8 mouse cellular contexts compared by ENCODE assay signal in the genomic region with DNA sequence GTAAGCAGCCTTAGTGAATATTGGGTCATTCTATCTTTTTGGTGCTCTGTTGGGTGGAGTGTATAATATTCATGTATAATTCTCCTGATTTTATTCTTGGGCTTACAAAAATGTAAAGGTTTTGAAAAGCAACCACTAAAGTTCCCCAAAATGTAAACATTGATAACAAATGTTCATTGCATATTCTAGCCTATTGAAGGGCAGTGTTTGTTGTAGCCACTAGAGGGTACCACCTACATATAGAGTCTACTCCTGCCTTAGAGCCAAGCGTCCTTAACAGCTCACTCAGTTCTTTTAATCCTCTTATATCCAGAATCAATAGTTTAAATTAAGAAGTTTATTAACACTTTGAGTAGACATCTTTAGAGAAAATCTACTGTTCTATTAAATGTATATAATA.
A peak's percentile ranks its signal among the peaks of the same experiment; 100 is the strongest.
DNase-seq lines count a peak whose midpoint lies in the region; ATAC-seq and TF ChIP-seq lines count a peak whose summit lies in the region.
"Had no signal": no experiment of that assay in that cellular context is flagged by ENCODE, and none has a peak within 500 bp of the region (broad histone marks: within the 10 kb centered on the region; RNA-seq: fewer than 3 reads in every experiment).

No protein-coding gene starts in this region.

- DNase-seq in hindbrain, embryonic 11.5 days (ENCODE audit: low spot score): peak; percentile 28
- no peak for DNase-seq in hindbrain, embryonic 10.5 days (ENCODE audit: low spot score)
- DNase-seq in CH12.LX (ENCODE audit: extremely low read depth) (peak; percentile 8), ZHBTc4 (ENCODE audit: low read depth, low spot score) (peak; percentile 11)
- DNase-seq in limb, embryonic 14.5 days (ENCODE audit: low spot score): peak; percentile 63
- DNase-seq in kidney, postnatal 25 days: no peak
- DNase-seq: kidney, adult 11 months had no signal

- H3K9ac ChIP-seq in hindbrain, embryonic 11.5 days (ENCODE audit: low read depth, low read length): no peak overlapping the region
- no peak overlapping the region for H3K9ac ChIP-seq in CH12.LX (ENCODE audit: insufficient read depth, low read depth)
- H3K9ac ChIP-seq in limb, embryonic 14.5 days (ENCODE audit: low read depth, low read length, severe bottlenecking): no peak overlapping the region

- no peak overlapping the region for H3K4me3 ChIP-seq in hindbrain, embryonic 11.5 days (ENCODE audit: low read depth, low read length)
- H3K4me3 ChIP-seq in hindbrain, embryonic 10.5 days: no peak overlapping the region
- no peak overlapping the region for H3K4me3 ChIP-seq in CH12.LX (replicated peaks in 1 of 3; ENCODE audit: low read depth in 2 of 3, low read length in 2 of 3, poor library complexity in 1 of 3)
- H3K4me3 ChIP-seq in limb, embryonic 14.5 days (replicated peaks; ENCODE audit: low read length): no peak overlapping the region

- H3K36me3 ChIP-seq in hindbrain, embryonic 11.5 days (ENCODE audit: control insufficient read depth, insufficient read depth, low read length): no peaks in the 10 kb centered on the region
- no peaks in the 10 kb centered on the region for H3K36me3 ChIP-seq in hindbrain, embryonic 10.5 days
- H3K36me3 ChIP-seq in CH12.LX (replicated peaks in 1 of 2; ENCODE audit: control insufficient read depth in 1 of 2, insufficient read depth in 1 of 2, low read length in 1 of 2): no peaks in the 10 kb centered on the region
- no peaks in the 10 kb centered on the region for H3K36me3 ChIP-seq in limb, embryonic 14.5 days (ENCODE audit: control insufficient read depth, insufficient read depth, low read length)

- in situ Hi-C loops in CH12.LX (cut with MboI; ENCODE audit: low pct_ligation_motif_present, low pct_unique_long_range_greater_than_20kb, low sequenced_read_pairs): no loop called here

- TF ChIP-seq CTCF in CH12.LX (conservative IDR thresholded peaks at IDR 0.05 in 1 of 2, IDR thresholded peaks at IDR 0.05 in 1 of 2; ENCODE audit: low read depth in 2 of 2, low read length in 2 of 2): peak in 1 of 2 experiments; percentile 41; a peak in 2 of 4 replicates

- dilution Hi-C loops in CH12.LX (cut with MboI; ENCODE audit: extremely low pct_ligation_motif_present, extremely low pct_unique_long_range_greater_than_20kb, low sequenced_read_pairs): no loop called here

- peak; percentile 39 for TF ChIP-seq RAD21 in CH12.LX (IDR thresholded peaks at IDR 0.05; ENCODE audit: low read depth, low read length)

- no peak for TF ChIP-seq EP300 in CH12.LX (IDR thresholded peaks at IDR 0.05; ENCODE audit: low read length)

- 10% methylated on average over 1 of the region's 1 CpGs for WGBS in hindbrain, embryonic 11.5 days
- WGBS in hindbrain, embryonic 10.5 days: 7% methylated on average over 1 of the region's 1 CpGs
- WGBS in limb, embryonic 14.5 days: 6% methylated on average over 1 of the region's 1 CpGs

- H3K27me3 ChIP-seq in hindbrain, embryonic 11.5 days (ENCODE audit: control insufficient read depth, insufficient read depth, low read length): no peaks in the 10 kb centered on the region
- H3K27me3 ChIP-seq in hindbrain, embryonic 10.5 days (ENCODE audit: insufficient read depth, poor library complexity, severe bottlenecking): no peaks in the 10 kb centered on the region
- no peaks in the 10 kb centered on the region for H3K27me3 ChIP-seq in CH12.LX (replicated peaks)
- no peaks in the 10 kb centered on the region for H3K27me3 ChIP-seq in limb, embryonic 14.5 days (ENCODE audit: control insufficient read depth, insufficient read depth, low read length)

- ATAC-seq in hindbrain, embryonic 11.5 days (ENCODE audit: low FRiP score): peak; percentile 69; the same call in 1 of the 2 replicates
- no peak for ATAC-seq in limb, embryonic 14.5 days (ENCODE audit: low FRiP score, low read depth)
- ATAC-seq in erythroid progenitor cell, adult 5-6 weeks (replicated peaks; ENCODE audit: low FRiP score, poor library complexity, severe bottlenecking): no peak

- no peaks in the 10 kb centered on the region for H3K9me3 ChIP-seq in hindbrain, embryonic 11.5 days (ENCODE audit: control insufficient read depth, low read length)
- no peaks in the 10 kb centered on the region for H3K9me3 ChIP-seq in hindbrain, embryonic 10.5 days
- H3K9me3 ChIP-seq in CH12.LX (replicated peaks; ENCODE audit: low read length): peaks cover 29% of the 10 kb centered on the region
- no peaks in the 10 kb centered on the region for H3K9me3 ChIP-seq in limb, embryonic 14.5 days (ENCODE audit: control insufficient read depth, low read length)

- no peak for TF ChIP-seq POLR2A in CH12.LX (IDR thresholded peaks at IDR 0.05; ENCODE audit: low read depth, low read length)
- TF ChIP-seq POLR2A in limb, embryonic 14.5 days (IDR thresholded peaks at IDR 0.05; ENCODE audit: borderline replicate concordance, extremely low read depth, insufficient read depth, insufficient read length): no peak

- H3K27ac ChIP-seq in hindbrain, embryonic 11.5 days (ENCODE audit: low read depth, low read length): no peak overlapping the region
- no peak overlapping the region for H3K27ac ChIP-seq in hindbrain, embryonic 10.5 days
- no peak overlapping the region for H3K27ac ChIP-seq in CH12.LX (ENCODE audit: insufficient read depth, low read depth)
- H3K27ac ChIP-seq in limb, embryonic 14.5 days (replicated peaks; ENCODE audit: low read depth, low read length): no peak overlapping the region

- H3K4me1 ChIP-seq in hindbrain, embryonic 11.5 days (replicated peaks; ENCODE audit: control insufficient read depth, insufficient read depth, low read length): no peaks in the 10 kb centered on the region
- H3K4me1 ChIP-seq in hindbrain, embryonic 10.5 days (replicated peaks): peaks cover 7% of the 10 kb centered on the region; the same call in 1 of the 2 replicates
- no peaks in the 10 kb centered on the region for H3K4me1 ChIP-seq in CH12.LX (ENCODE audit: control insufficient read depth in 1 of 2, insufficient read depth in 2 of 2)
- H3K4me1 ChIP-seq in limb, embryonic 14.5 days (ENCODE audit: control insufficient read depth, insufficient read depth, low read length): no peaks in the 10 kb centered on the region

- no peaks in the 10 kb centered on the region for H3K79me2 ChIP-seq in CH12.LX (replicated peaks; ENCODE audit: control insufficient read depth, extremely low read depth, insufficient read depth, poor library complexity, severe bottlenecking)

- no peak overlapping the region for H3K4me2 ChIP-seq in hindbrain, embryonic 11.5 days (replicated peaks; ENCODE audit: low read depth, low read length)
- no peak overlapping the region for H3K4me2 ChIP-seq in CH12.LX (ENCODE audit: insufficient read depth, low read depth, poor library complexity, severe bottlenecking)
- H3K4me2 ChIP-seq in limb, embryonic 14.5 days (replicated peaks; ENCODE audit: low read depth, low read length, severe bottlenecking): no peak overlapping the region

TF ChIP-seq in CH12.LX, 34 proteins besides CTCF, POLR2A, EP300 and RAD21:
- no peak for TF ChIP-seq E2F4 (IDR thresholded peaks at IDR 0.05; ENCODE audit: insufficient replicate concordance, low read depth, low read length)
- TF ChIP-seq ZC3H11A (IDR thresholded peaks at IDR 0.05; ENCODE audit: low read depth, low read length): no peak
- TF ChIP-seq SMC3 (IDR thresholded peaks at IDR 0.05; ENCODE audit: low read depth, low read length): 0 out of 2 replicates have a peak, but pooled peaks have one; percentile 25
- no peak for TF ChIP-seq USF2 (conservative IDR thresholded peaks at IDR 0.05; ENCODE audit: low read depth, low read length)
- TF ChIP-seq JUND (conservative IDR thresholded peaks at IDR 0.05; ENCODE audit: low read depth, low read length): no peak

Comparison
In these comparisons a context has a peak if more than half of its experiments do, and no peak if none do; other contexts are left out.
1. DNase-seq: peak in hindbrain, embryonic 11.5 days (single experiment), CH12.LX (single experiment), ZHBTc4 (single experiment) and limb, embryonic 14.5 days (single experiment); none in hindbrain, embryonic 10.5 days (single experiment) and kidney, postnatal 25 days (0 of 2).